Mouse (Mus musculus) cerebellum, adult 2 months (tissue): ENCODE data around the gene Sbf2. TPM values are rescaled to one million over a fixed set of nuclear protein-coding genes. Genes with fewer than 3 reads are reported as not detected.

Experiments
- DNase-seq, 2 experiments: peaks; one replicate each; pipeline ENCODE4 v3.0.0; 2021
- H3K27ac ChIP-seq: fragments of 200-500 bp; 2 replicates; pipeline ENCODE4 v1.5.1; 2012; ENCODE audit warnings: low read length, control low read depth, inconsistent platforms; ENCODE audit not compliant: insufficient read depth
- H3K27me3 ChIP-seq: fragments of 200-500 bp; 2 replicates; pipeline ENCODE4 v1.6.1; 2012; ENCODE audit warnings: inconsistent platforms, mild to moderate bottlenecking, low read length, moderate library complexity; ENCODE audit not compliant: control insufficient read depth, insufficient read depth
- H3K4me1 ChIP-seq: fragments of 200-500 bp; 2 replicates; pipeline ENCODE4 v1.6.1; 2011; ENCODE audit warnings: low read length; ENCODE audit not compliant: control insufficient read depth, insufficient read depth
- H3K4me3 ChIP-seq: fragments of 200-500 bp; replicated peaks from 2 replicates; pipeline ENCODE3; 2011; ENCODE audit warnings: mild to moderate bottlenecking, low read depth, low read length, control low read depth; ENCODE audit not compliant: insufficient read depth
- CTCF ChIP-seq: fragments of 200-500 bp; IDR thresholded peaks from 2 replicates; pipeline ENCODE4 v1.5.1; 2011; ENCODE audit warnings: low read depth, mild to moderate bottlenecking, control low read depth, low read length, moderate library complexity, borderline replicate concordance; ENCODE audit not compliant: insufficient read depth
- POLR2A ChIP-seq: fragments of 200-500 bp; IDR thresholded peaks from 2 replicates; pipeline ENCODE4 v1.6.1; 2011; ENCODE audit warnings: low read length, control low read depth, borderline replicate concordance; ENCODE audit not compliant: insufficient read depth
- WGBS: fragments of 180-500 bp; shearing (Covaris S2); methylation state at CpG from one replicate; pipeline ENCODE4 v1.1.7; 2018; 5-methylcytosine and 5-hydroxymethylcytosine counted together
- polyA plus RNA-seq: library from polyadenylated mRNA; depleted of rRNA; stranded (reverse); fragments of >200 nt; gene quantifications from 2 replicates; pipeline ENCODE4 v1.2.3, GENCODE M21; 2012

Sbf2 gene
- polyA plus RNA-seq, 1 experiment = 34.7 TPM

DNA sequence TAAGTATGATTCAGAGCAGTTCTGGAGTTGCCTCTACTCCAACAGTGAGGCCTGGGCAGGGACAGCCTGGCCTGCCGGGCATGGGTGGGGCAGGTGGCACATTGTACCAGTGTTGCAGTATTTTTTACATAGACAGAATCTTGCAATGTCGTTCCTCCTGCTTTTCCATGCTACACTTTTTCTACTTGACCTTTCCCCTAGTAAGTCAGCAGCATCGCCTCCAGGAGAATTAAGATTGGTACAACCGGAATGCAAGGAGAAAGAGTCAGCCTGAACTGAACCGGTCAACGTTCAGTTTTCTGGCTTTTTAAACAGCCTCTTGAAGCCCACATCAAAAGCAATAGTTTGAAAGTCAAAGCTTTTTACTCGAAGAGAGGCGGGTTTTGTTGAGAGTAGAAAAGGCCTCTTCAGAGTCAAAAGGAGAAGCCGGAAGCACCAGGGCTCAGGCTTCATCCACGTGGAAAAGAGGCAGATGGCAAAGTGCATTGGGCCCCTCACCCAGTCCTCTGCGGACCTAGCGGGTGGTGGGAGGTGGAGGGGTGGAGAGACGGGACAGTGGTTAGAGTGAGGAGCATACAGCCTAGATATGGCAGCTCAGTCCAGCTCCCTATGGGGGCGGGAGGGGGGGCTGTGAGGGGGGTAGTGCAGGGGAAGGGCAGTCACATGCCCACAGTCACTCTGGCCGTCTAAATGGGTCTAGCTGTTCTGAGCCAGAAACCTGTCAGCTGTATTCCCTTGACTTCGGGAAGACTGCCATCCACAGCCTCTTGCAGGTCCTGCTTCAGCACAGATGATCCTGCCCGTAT lies 23.8 kb upstream of the Sbf2 start:
- TF ChIP-seq CTCF (no peak), POLR2A (no peak)
- Histone ChIP-seq H3K27me3 (no peaks in the 10 kb centered on the region), H3K4me3 (no peak overlapping the region), H3K27ac (no peak overlapping the region), H3K4me1 (peaks cover 6% of the 10 kb centered on the region)
- DNase-seq = peak in 1 of 2 experiments; percentile 34
- 33% methylated on average over 17 of the region's 17 CpGs for WGBS

DNA sequence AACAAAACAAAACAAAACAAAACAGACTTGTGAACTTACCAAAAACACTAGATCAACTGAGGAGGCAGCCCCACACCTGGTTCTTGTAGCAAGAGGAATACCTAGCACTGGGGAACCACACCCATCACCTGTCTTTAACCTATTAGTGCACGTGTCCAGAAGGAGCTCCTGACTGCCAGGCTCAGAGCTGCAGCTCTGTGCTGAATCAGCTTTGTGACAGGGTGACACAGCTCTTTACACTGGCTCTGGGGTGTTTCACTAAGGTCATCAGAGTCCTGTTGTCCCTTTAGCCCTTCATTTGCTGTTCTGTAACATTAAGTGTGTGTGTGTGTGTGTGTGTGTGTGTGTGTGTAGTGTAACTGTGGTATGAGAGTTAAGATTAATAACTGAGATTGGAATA lies 21.8 kb upstream of the Sbf2 start:
- no peaks in the 10 kb centered on the region for H3K27me3 ChIP-seq
- 73% methylated on average over 1 of the region's 1 CpGs for WGBS
- no peak for DNase-seq
- H3K4me1 ChIP-seq = peaks cover 6% of the 10 kb centered on the region
- TF ChIP-seq CTCF (no peak), POLR2A (no peak)
- H3K4me3 ChIP-seq = no peak overlapping the region
- H3K27ac ChIP-seq = no peak overlapping the region

GRCm38 (mm10) chr7:110635929-110636328 lies 21.2 kb upstream of the Sbf2 start:
- 85% methylated on average over 3 of the region's 3 CpGs for WGBS
- Histone ChIP-seq H3K4me3 (no peak overlapping the region), H3K27me3 (no peaks in the 10 kb centered on the region), H3K27ac (no peak overlapping the region), H3K4me1 (peaks cover 6% of the 10 kb centered on the region)
- no peak for DNase-seq
- no peak for TF ChIP-seq POLR2A
- TF ChIP-seq CTCF = no peak

- peak; percentile 33 to 42 for DNase-seq
- Histone ChIP-seq H3K4me3 (no peak overlapping the region), H3K27me3 (no peaks in the 10 kb centered on the region; the same call in 1 of the 2 replicates), H3K4me1 (peaks cover 10% of the 10 kb centered on the region), H3K27ac (no peak overlapping the region)
- TF ChIP-seq POLR2A (no peak), CTCF (no peak)
- 36% methylated on average over 16 of the region's 16 CpGs for WGBS
Observed at GRCm38 (mm10) chr7:110631136-110631888, 16.6 kb upstream of the Sbf2 start.

DNA sequence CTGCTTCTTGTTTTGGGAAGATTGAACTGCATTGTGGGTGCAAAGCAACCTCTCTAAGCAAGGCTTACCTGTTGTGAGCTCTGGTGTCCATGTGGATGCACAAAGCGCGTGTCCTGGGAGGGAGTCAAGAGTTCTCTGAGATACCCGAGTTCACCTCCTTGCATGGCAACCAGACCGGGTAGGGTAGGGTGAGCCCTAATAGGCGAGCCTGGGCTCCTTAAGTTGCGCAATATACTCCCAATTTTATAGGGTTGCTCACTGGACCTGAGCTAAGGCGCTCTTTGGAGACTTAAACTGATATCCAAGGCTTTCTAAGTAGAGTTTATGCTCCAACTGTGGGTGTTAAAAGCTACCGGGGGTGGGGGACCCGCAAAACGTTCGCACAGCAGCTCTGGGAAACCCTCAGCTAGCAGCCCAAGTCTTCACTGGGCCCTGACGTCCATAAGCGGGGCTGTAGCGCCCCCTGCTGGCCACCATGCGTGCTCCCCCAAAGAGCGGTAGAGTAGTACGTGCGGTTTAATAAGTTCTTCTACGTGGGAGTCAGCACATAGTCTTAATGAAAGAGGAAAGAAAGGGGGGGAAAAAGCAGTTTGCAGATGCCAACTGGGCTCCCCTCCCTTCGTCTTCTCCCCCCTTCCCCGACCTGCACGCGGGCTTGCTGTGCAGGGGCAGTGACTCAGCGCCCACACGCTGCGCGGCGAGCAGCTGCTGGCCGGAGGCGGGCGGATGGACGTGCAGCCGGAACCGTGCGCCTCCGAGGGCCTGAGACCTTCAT lies 15.4 kb upstream of the Sbf2 start:
- peak; percentile 80 to 87 for DNase-seq
- no peak overlapping the region for H3K27ac ChIP-seq
- 8% methylated on average over 36 of the region's 36 CpGs for WGBS
- H3K4me1 ChIP-seq = peaks cover 10% of the 10 kb centered on the region
- peak; percentile 94 for TF ChIP-seq CTCF
- no peak for TF ChIP-seq POLR2A
- H3K4me3 ChIP-seq = peak overlapping the region; percentile 53
- H3K27me3 ChIP-seq = no peaks in the 10 kb centered on the region; the same call in 1 of the 2 replicates

DNA sequence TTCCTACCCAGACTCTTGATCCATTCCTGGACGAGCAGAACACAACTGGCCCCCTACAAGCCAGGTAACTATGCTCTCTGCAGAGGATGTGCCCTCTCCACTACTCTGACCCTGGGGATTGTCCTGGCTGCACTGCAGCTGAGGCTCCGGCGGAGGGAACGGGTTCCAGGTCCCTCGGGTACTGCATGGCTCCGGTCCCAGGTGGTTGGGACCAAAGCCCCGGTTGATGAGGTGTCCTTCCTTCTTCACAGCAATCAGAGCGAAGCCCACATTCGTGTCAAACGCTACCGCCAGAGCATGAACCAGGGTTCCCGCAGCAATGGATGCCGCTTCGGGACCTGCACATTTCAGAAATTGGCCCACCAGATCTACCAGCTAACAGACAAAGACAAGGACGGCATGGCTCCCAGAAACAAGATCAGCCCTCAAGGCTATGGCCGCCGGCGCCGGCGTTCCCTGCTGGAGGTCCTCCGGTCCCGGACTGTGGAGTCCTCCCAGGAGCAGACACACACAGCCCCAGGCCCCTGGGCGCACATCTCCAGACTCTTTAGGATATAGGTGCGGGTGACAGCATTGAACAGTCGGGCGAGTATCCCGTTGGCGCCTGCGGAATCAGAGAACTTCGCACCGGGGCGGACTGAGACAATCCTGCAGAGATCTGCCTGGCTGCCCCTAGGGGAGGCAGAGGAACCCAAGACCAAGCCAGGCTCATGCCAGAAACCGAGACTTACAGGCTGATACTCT lies 14.1 kb upstream of the Sbf2 start:
- WGBS = 1% methylated on average over 33 of the region's 33 CpGs
- Histone ChIP-seq H3K4me1 (peaks cover 10% of the 10 kb centered on the region), H3K27me3 (no peaks in the 10 kb centered on the region; the same call in 1 of the 2 replicates), H3K4me3 (peak overlapping the region; percentile 58), H3K27ac (no peak overlapping the region)
- no peak for TF ChIP-seq POLR2A
- no peak for TF ChIP-seq CTCF
- peak; percentile 30 to 59 for DNase-seq

- Histone ChIP-seq H3K4me1 (peaks cover 10% of the 10 kb centered on the region), H3K27me3 (no peaks in the 10 kb centered on the region; the same call in 1 of the 2 replicates), H3K4me3 (peak overlapping the region; percentile 58), H3K27ac (no peak overlapping the region)
- WGBS = 2% methylated on average over 11 of the region's 11 CpGs
- peak in 1 of 2 experiments; percentile 9 for DNase-seq
- TF ChIP-seq CTCF = no peak
- no peak for TF ChIP-seq POLR2A
Observed at GRCm38 (mm10) chr7:110628273-110628600, 13.5 kb upstream of the Sbf2 start.
